Mouse (Mus musculus) hindlimb bud, embryonic 11.5 days (tissue): ENCODE measurements around the gene Atp5d.

ENCODE experiments used
- DNase-seq: peaks from one replicate; pipeline ENCODE4 v3.0.0-alpha.2; 2012; ENCODE audit warnings: low read depth, low spot score; ENCODE audit errors: extremely low spot score

Atp5d gene

DNA sequence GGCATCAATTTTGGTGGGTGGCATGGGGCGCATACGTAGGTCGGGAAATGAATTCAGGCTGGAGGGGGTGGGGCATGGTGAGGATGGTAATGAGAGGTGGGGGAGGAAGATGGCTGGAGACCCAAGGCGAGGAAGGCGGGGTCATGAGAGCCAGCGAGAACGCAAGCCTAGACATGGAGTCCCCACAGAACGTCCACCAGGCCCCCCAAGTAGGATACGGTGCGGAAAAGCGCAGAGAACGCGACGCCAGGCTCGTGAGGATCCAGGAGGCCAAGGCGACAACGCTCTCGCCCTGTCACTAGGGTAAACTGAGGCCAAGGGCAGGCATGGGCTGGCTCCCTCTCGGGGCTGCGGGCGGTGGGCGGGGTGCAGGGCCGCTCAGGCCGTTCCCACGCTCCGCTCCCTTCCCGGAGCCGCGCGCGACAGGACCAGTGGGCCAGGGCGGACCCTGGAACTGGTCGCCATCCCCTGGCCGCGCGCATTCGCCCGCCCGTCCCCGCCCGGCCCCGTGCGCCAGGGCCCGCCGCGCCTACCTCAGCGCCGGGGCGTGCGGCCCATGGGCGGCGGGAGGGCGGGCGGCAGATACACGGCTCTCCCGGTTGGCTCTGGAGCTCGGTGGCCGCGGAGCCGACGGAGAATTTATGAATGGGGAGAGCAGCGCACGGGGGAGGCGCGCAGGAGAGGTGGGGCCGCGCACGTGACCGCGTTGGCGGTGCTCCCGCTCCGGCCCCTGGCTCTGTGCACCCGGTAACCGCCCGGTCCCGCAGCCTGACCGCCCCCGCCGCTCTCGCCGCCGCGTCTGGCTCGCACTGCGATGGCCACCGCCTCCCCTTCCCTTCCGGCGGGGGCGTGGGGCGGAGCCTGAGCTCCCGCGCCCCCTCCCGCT is at the start of gene Atp5d:
Atp5d (plus strand) TSS at position 80 of the 886 bp plus-strand sequence.
- DNase-seq: no peak

GRCm38 (mm10) chr10:80089146-80089545 is 49.3 kb upstream of the Atp5d start:
- DNase-seq: no peak

GRCm38 (mm10) chr10:80091527-80091926 is 46.9 kb upstream of the Atp5d start:
- DNase-seq: no peak

DNA sequence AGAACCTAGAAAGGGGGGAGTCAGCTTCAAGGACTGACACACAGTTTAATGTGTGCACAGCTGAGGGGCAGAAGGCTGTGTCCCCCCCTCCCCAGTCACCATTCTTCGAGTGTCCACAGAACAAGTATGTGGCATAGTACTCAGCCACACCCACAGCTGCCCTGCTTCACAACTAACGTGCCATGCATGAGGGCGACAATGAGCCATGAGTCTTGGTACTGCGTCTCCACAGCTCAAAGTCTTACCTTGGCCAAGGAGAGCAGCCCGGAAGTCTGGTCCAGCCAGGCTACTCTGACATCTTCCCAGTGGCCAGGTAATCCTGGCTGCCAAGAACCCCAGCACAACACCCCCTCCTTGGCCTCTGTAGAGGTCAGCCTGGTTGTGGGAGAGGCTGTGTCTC is 45.7 kb upstream of the Atp5d start:
- DNase-seq: no peak

DNA sequence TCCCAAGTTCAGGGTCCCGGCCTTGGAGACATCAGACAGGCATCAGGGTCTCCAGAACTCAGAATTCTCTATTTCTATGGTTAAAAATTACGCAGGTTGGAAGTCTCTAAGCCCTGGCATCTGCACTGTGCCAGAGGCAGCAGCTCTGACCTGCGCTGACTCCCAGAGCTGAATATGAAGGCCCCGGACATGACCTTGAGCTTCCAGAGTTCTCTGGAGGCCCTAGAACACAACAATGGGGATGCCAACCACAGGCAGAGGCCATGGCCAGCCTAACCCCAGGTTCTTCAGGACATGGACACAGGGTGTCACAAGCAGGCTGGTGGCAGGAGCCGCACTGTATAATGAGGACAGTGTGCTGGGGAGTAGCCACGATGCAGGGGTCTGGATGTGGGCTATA is 44.3 kb upstream of the Atp5d start:
- no peak for DNase-seq

GRCm38 (mm10) chr10:80094684-80095083 is 43.7 kb upstream of the Atp5d start:
- DNase-seq: no peak

DNA sequence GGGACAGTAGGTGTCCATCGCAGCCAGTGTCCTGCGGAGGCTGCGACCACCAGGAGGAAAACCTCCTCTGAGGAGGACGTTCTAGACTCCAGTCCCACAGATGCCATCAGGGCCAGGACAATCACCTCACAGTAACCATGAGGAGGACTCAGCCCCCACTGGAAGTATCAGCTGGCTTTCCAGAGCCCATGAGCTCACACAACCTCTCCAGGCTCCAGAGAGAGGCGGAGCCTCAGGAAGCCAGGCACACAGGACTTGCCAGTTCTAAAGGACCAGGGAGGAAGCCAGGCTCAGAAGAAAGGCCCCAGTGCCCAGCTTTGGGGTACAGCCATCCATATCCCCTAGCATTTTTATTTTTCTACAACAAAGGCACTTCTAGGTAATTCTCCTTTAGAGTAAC is 42.9 kb upstream of the Atp5d start:
- DNase-seq: no peak

GRCm38 (mm10) chr10:80097275-80097674 is 41.2 kb upstream of the Atp5d start:
- no peak for DNase-seq

DNA sequence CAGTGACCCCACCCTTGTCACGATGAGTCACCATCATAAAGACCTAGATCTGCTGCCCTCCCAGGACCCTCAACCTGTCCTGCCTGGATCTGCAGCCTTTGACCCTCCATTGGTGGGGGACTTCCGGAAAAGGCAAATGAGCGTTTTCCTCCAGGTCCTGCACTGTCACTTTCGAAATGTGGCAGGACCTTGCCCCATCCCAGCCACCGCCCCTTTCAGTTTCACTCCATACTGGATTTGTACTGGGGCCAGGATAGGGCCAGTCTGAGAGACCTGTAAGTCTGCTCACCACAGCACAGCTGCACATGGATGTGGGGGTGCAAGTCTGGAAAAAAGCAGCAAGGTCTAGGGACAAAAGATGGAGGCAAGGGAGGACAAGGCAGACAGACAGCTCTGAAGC is 39.8 kb upstream of the Atp5d start:
- DNase-seq: no peak

DNA sequence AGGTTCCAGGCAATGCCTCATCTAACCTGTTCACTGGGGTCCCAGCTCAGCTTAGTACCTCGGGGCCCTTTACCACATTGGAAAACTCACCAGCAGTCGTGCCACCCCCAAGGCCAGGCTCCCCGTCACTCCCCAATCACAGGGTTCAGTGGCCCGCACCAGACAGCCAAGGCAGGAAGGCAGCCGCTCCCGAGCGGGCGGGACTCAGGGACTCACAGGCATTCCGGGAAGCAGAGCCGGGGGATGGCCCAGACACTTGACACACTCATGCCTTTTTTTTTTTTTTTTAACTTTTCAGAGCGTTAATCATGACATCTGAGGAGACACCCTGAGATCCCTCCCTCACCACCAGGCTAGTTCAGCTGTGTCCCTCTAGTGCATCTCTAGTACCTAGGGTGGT is 37.5 kb upstream of the Atp5d start:
- DNase-seq: no peak

DNA sequence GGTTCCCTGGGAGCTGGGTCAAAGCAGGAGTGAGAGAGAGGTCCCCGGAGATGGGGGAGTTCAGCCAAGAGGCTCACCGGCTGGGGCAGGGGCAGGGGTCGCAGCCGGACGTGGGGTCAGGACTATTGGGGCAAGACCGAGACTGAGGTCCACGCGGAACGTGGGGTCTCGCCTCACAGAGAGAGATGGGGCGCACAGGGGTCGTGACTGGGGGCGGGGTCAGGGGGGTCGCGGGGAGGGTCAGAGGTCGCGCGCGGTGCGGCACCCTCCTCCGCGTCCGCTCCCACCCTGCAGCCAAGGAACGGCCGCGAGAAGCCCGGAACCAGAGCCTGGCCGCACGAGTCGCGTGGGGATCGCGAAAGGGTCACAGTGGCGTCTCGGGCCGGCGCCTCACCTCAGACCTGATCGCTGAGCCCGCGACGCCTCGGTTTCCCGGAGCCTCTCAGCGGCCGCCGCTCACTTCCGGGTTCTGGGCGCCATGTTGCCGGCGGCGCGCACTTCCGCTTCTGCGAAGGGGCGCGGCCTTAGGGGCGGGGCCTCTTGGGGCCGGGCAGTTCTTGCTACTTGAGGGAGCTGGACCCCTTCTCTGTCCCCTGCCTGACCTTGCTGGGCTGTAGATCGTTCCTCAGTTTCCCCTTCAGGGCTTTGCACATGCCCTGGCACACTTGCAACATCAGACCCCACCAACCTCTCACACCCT is 36.1 kb upstream of the Atp5d start:
- DNase-seq: no peak

DNA sequence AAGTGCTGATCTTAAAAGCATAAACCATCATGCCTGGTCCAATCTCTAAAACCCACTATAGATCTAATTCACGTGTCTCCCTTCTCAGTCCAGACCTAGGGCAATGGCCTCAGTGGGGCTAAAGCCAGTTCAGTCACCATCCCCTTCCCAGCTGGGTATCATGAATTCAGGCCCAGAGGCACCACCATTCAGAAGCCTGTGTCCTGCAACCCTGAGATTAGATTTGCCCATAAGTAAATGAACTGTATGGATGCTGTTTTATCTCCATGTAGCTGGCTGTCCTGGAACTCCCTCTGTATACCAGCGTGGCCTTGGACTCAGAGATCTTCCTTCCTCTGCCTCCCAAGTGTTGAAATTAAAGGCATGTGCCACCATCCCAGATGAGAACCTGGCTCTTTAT is 35.4 kb upstream of the Atp5d start:
- DNase-seq: no peak

DNA sequence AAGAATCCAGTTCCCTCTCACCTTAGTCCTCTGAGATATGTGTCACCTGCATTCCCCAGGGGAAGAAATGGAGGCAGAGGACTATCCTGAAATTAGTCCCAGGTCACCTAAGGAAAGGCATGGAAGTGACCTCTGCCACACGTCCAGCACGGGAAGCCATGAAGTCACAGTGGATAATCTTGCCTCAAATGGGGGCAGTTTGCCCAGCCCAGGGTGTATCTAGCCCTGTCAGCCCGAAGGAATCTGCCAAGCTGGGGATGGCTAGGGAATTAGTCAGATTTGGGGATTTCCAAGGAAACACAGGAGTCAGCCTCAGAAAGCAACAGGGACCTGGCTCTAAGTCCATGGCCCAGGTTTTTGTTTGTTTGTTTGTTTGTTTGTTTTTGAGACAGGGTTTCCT is 34.3 kb upstream of the Atp5d start:
- DNase-seq: no peak

DNA sequence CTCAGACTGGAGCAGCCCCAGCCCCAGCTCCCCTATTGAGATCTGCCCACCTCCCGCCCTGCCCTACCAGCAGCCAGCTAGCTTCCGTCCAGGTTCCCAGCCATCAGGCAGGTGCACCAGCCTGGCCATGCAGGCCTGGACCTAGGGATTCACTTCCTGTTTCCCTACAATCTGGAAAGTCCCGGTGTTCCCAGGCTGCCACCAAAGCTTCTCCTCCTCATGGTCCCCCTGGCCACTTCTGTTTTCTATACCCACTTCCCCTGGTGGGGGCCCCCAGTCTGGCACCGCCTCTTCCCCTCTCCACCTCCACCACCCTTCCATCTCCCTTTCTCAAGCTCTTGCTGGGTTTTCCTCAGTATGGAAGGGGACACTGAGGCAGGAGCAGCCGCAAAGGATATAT is 33.0 kb upstream of the Atp5d start, which contains the start of gene Sbno2:
Sbno2 (minus strand) TSS at position 112 of the 400 bp plus-strand sequence.
- DNase-seq: no peak

DNA sequence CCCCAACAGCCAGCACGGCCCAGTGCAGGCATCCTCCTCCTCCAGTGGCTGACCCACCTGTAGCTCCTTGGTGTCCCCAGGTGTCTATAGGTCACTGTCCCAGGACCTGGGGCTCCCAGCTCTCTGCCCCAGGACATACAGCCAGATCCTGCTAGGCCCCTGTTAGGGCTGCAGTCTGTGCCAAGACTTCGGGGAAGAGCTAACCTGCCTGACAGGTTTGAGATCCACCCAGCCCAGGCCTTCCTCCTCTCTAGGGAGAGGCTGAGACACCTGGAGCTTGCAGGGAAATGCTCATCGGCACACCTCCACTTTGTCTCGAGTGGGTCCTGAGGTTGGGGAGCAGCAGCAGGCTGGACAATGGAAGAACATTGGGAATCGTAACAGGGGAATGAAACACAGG is 32.5 kb upstream of the Atp5d start:
- DNase-seq: no peak

GRCm38 (mm10) chr10:80107678-80108077 is 30.8 kb upstream of the Atp5d start:
- no peak for DNase-seq

GRCm38 (mm10) chr10:80114341-80115284 is 23.8 kb upstream of the Atp5d start:
- peak; percentile 85 for DNase-seq

DNA sequence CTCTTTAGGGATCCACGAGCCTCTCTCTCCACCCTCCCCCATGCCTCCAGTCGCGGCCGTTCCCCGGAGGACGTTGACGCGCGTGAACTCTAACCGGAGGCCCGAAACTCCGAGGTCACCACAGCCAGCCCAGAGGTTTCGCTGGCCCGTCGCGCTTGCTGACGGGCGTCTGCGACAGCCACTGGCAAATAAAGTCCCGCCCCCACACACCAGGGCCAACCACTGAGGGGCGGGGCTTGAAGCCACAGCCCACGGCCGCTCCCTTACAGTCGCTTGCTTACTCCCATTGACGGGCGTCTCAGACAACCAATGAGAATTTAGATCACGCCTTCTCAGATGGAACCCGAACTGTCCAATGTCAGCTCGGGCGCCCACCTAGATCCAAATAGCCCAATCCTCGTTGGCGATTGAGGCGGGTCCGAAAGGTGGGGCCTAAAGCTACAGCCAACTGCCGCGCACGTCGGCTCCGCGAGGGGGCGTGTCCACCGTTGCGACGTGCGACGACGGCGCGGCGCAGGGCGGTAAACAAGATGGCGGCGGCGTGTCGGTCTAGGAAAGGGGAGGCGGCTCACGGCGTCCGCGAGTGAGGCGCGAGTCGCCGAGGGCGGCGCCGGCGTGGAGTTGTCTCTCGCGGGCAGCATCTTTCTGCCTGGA is 23.0 kb upstream of the Atp5d start, which contains the start of gene Stk11:
Stk11 (plus strand) TSS at position 514 of the 654 bp plus-strand sequence.
- DNase-seq: peak; percentile 100

- DNase-seq: no peak
These were observed 22.5 kb upstream of the Atp5d start for GRCm38 (mm10) chr10:80115944-80116335.

DNA sequence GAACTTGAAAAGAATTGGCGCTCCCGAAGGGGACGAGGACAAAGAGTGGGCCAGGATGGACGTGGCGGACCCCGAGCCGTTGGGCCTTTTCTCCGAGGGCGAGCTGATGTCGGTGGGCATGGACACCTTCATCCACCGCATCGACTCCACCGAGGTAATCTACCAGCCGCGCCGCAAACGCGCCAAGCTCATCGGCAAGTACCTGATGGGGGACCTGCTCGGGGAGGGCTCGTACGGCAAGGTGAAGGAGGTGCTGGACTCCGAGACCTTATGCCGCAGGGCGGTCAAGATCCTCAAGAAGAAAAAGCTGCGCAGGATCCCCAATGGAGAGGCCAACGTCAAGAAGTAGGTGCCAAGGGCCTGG is 21.9 kb upstream of the Atp5d start:
- DNase-seq: no peak
